Mouse (Mus musculus) adrenal gland, postnatal 25 days (tissue): ENCODE data around the gene Mark2. TPM values are rescaled to one million over a fixed set of nuclear protein-coding genes. Genes with fewer than 3 reads are reported as not detected.

Experiments used
- DNase-seq: peaks from one replicate; pipeline ENCODE4 v3.0.0; 2021; ENCODE audit warnings: mixed read lengths
- total RNA-seq: library from RNA; stranded (reverse); gene quantifications from 2 replicates; pipeline ENCODE4 v1.2.3, GENCODE M21; 2021

The Mark2 gene
- total RNA-seq, 1 experiment from 2014 or later, result 96.0 TPM

GRCm38 (mm10) chr19:7295071-7295658 lies 46.5 kb downstream of the Mark2 start:
- no peak for DNase-seq

GRCm38 (mm10) chr19:7294098-7294876 lies 47.4 kb downstream of the Mark2 start:
- no peak for DNase-seq

GRCm38 (mm10) chr19:7291958-7292709 lies 49.5 kb downstream of the Mark2 start:
- DNase-seq, result no peak

- DNase-seq, result no peak
Measured at GRCm38 (mm10) chr19:7289767-7290166, 51.9 kb downstream of the Mark2 start.

GRCm38 (mm10) chr19:7288288-7288687 lies 53.4 kb downstream of the Mark2 start:
- DNase-seq, result no peak

- no peak for DNase-seq
Measured at GRCm38 (mm10) chr19:7286563-7287315, 54.9 kb downstream of the Mark2 start.

GRCm38 (mm10) chr19:7280557-7281330 lies 60.9 kb downstream of the Mark2 start:
- DNase-seq, result no peak

GRCm38 (mm10) chr19:7279114-7279513 lies 62.5 kb downstream of the Mark2 start:
- DNase-seq, result no peak

GRCm38 (mm10) chr19:7278200-7278906 lies 63.3 kb downstream of the Mark2 start:
- no peak for DNase-seq

- no peak for DNase-seq
Measured at GRCm38 (mm10) chr19:7276796-7277195, 64.9 kb downstream of the Mark2 start.

- no peak for DNase-seq
Measured at GRCm38 (mm10) chr19:7276053-7276659, 65.5 kb downstream of the Mark2 start.

- DNase-seq, result peak; percentile 52
Measured at GRCm38 (mm10) chr19:7275131-7275789, 66.4 kb downstream of the Mark2 start.

- DNase-seq, result no peak
Measured at GRCm38 (mm10) chr19:7274326-7274990, 67.2 kb downstream of the Mark2 start.

- DNase-seq, result no peak
Measured at GRCm38 (mm10) chr19:7273486-7273885, 68.2 kb downstream of the Mark2 start.

- DNase-seq, result no peak
Measured at GRCm38 (mm10) chr19:7269290-7270044, 72.2 kb downstream of the Mark2 start.

GRCm38 (mm10) chr19:7268722-7269090 lies 73.0 kb downstream of the Mark2 start:
- DNase-seq, result peak; percentile 78

GRCm38 (mm10) chr19:7267781-7268721 lies 73.6 kb downstream of the Mark2 start:
- peak; percentile 82 for DNase-seq
